Mouse (Mus musculus) hindbrain, embryonic 15.5 days (tissue): ENCODE measurements around the gene Ptprd. TPM values are rescaled to one million over a fixed set of nuclear protein-coding genes. Genes with fewer than 3 reads are reported as not detected.
A peak's percentile ranks its signal among the peaks of the same experiment; 100 is the strongest.

Experiments used
- ATAC-seq: fragments of 200-750 bp; cut with Nextera tagmentation; 2 replicates; pipeline ENCODE4 v1.8.0; 2017; ENCODE audit warnings: low read depth, moderate number of reproducible peaks, moderate TSS enrichment; ENCODE audit not compliant: low FRiP score
- H3K27ac ChIP-seq: fragments of 300-500 bp; sonication (generic); replicated peaks from 2 replicates; pipeline ENCODE4 v1.5.1; 2015; ENCODE audit warnings: mild to moderate bottlenecking, inconsistent platforms
- H3K27me3 ChIP-seq: fragments of 300-500 bp; sonication (generic); 2 replicates; pipeline ENCODE4 v1.6.1; 2015; ENCODE audit warnings: control low read depth, inconsistent platforms
- H3K36me3 ChIP-seq: fragments of 300-500 bp; sonication (generic); 2 replicates; pipeline ENCODE4 v1.6.1; 2015; ENCODE audit warnings: control low read depth, inconsistent platforms
- H3K4me1 ChIP-seq: fragments of 300-500 bp; sonication (generic); replicated peaks from 2 replicates; pipeline ENCODE4 v1.6.1; 2015; ENCODE audit warnings: control low read depth, inconsistent platforms
- H3K4me2 ChIP-seq: fragments of 300-500 bp; sonication (generic); 2 replicates; pipeline ENCODE4 v1.6.1; 2015; ENCODE audit warnings: moderate library complexity, mild to moderate bottlenecking, inconsistent platforms
- H3K4me3 ChIP-seq: fragments of 300-500 bp; sonication (generic); 2 replicates; pipeline ENCODE4 v1.5.1; 2015; ENCODE audit warnings: mild to moderate bottlenecking, inconsistent platforms
- H3K9ac ChIP-seq: fragments of 300-500 bp; sonication (generic); 2 replicates; pipeline ENCODE4 v1.6.1; 2015; ENCODE audit warnings: inconsistent platforms
- H3K9me3 ChIP-seq: fragments of 300-500 bp; sonication (generic); 2 replicates; pipeline ENCODE4 v1.6.1; 2016; ENCODE audit warnings: control low read depth, inconsistent platforms
- WGBS: fragments of 180-500 bp; shearing (Covaris S2); methylation state at CpG from one replicate; pipeline ENCODE4 v1.1.7; 2015; 5-methylcytosine and 5-hydroxymethylcytosine counted together
- microRNA-seq: library from miRNA; unstranded; fragments of <30 nt; microRNA quantifications from one replicate; pipeline ENCODE4, GENCODE M21; 2016
- polyA plus RNA-seq: library from polyadenylated mRNA; unstranded; fragments of >200 nt; fragmentation: Nextera tagmentation; extraction: Ambion mirVana; gene quantifications from 2 replicates; pipeline ENCODE4 v1.2.1, GENCODE M21; 2015

Ptprd gene
- polyA plus RNA-seq, 1 experiment from 2014 or later = 78.2 TPM

DNA sequence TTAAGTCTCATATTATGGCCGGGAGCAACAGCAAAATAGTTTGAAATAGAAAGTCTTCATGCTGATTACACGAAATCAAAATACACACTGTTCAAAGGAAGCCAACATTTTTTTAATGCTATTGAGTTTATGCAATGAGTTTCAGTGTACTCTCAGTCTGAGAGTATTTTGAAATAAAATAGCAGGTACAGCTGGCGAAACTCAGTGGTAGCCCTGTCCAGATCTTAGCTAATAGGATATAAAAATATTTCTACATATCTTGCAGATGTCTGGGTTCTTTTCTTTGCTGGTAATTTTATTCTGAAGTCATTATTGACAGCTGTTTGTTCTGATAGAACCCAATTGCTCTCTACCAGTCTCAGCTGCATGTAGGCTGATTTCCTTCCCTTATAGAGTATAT lies 2246.0 kb downstream of the Ptprd start:
- no peaks in the 10 kb centered on the region for H3K36me3 ChIP-seq
- H3K27ac ChIP-seq = no peak overlapping the region
- H3K27me3 ChIP-seq = no peaks in the 10 kb centered on the region
- no peak overlapping the region for H3K9ac ChIP-seq
- no peaks in the 10 kb centered on the region for H3K9me3 ChIP-seq
- H3K4me1 ChIP-seq = no peaks in the 10 kb centered on the region
- H3K4me2 ChIP-seq = no peak overlapping the region
- no peak overlapping the region for H3K4me3 ChIP-seq
- WGBS = 86% methylated on average over 3 of the region's 3 CpGs
- ATAC-seq = no peak

DNA sequence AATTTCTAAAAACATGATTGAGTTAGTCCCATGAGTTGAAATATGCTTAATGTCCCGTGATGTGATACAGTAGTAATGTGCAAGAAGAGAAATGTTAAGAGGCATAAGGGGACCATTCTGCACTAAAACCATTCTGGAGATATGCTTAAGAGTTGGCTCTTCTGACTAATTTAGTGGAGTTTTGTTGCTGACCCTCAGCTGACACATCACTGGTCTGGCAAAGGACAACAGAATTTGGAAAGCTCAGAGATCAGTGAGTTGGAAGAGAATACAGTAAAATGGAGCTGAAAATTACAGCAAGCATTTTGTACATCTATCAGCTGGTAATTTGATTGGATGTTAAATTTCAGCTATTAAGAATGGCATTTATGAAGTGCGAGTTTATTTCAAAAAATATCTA lies 2248.8 kb downstream of the Ptprd start:
- Histone ChIP-seq H3K36me3 (no peaks in the 10 kb centered on the region), H3K4me2 (no peak overlapping the region), H3K27ac (no peak overlapping the region), H3K4me1 (no peaks in the 10 kb centered on the region), H3K27me3 (no peaks in the 10 kb centered on the region), H3K4me3 (no peak overlapping the region), H3K9ac (no peak overlapping the region), H3K9me3 (no peaks in the 10 kb centered on the region)
- 85% methylated on average over 2 of the region's 2 CpGs for WGBS
- ATAC-seq = no peak

DNA sequence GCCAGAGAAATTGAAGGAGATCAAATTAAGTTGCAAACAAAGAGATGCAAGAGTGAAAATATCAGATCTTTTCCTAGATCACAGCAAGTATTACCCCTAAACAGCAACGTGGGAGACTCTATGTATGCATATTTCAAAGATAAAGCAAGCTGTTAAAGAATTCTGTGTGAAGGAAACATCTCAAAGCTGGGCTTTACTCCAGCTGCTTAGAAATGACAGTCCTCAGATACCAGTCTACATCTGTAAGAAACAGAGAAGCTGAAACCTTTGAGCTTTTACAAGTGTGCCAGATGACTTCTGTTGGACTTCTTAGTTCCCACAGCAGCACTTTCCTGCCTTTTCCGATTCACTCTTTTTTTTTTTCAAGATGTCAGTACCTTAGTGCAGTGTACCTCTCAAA lies 2249.9 kb downstream of the Ptprd start:
- H3K4me1 ChIP-seq = no peaks in the 10 kb centered on the region
- no peak overlapping the region for H3K4me3 ChIP-seq
- no peak for ATAC-seq
- H3K9me3 ChIP-seq = no peaks in the 10 kb centered on the region
- no peak overlapping the region for H3K9ac ChIP-seq
- 75% methylated on average over 2 of the region's 2 CpGs for WGBS
- H3K4me2 ChIP-seq = no peak overlapping the region
- no peak overlapping the region for H3K27ac ChIP-seq
- H3K36me3 ChIP-seq = no peaks in the 10 kb centered on the region
- no peaks in the 10 kb centered on the region for H3K27me3 ChIP-seq

DNA sequence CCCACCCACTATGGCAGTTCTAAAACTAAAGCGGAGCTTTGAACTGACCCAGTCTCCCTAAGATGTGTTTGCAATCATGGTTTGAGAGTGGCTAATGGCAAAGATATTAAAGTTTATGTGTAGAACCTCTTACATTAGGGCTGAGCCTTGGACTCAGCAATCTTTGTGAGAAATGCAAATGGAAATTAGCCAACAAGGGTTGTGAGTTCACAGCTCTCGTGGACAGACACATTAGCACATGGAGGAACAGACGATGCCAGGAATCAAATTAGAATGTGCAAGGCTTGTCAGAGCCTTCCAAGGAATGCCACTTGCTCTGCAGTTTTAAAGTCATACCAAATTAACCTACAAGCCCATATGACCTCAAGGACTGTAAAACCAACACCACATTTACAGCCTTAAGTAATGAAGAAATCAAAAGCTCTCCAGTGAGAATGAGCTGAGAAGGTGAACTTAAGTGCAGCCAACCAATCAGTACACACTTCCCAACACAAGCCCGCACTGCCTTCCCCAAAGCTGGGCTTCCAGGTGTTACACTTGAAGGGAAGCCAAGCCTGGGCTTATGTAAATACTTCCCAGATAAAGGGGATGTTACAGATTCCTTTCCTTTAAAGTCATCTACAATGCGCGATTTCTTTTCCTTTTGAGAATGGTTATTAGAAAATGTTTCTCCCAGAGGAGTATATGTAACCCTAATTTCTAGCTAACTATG lies 2258.3 kb downstream of the Ptprd start:
- no peak for ATAC-seq
- no peaks in the 10 kb centered on the region for H3K9me3 ChIP-seq
- 82% methylated on average over 6 of the region's 6 CpGs for WGBS
- no peaks in the 10 kb centered on the region for H3K27me3 ChIP-seq
- no peak overlapping the region for H3K9ac ChIP-seq
- no peaks in the 10 kb centered on the region for H3K4me1 ChIP-seq
- H3K27ac ChIP-seq = no peak overlapping the region
- H3K4me2 ChIP-seq = no peak overlapping the region
- peaks cover 11% of the 10 kb centered on the region; the same call in 1 of the 2 replicates for H3K36me3 ChIP-seq
- H3K4me3 ChIP-seq = no peak overlapping the region

DNA sequence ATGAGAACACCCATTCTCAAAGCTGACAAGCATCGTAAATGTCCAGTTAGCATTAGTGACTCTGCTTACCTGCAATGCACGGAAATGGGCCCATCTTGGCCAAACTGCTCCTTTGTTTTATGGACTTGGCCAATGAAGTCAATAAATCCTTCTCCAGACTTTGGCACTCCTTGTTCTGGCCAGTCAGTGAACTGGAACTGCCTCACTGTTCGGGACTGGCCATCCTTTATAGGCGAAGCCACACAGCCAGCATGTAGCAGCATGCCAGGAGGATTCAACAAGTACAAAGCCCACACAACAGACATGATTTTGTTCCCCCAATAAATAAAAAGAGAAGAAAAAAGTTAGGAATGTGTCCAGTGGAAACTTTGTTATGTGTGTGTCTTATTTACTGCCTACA lies 2261.2 kb downstream of the Ptprd start:
- Histone ChIP-seq H3K4me1 (no peaks in the 10 kb centered on the region), H3K4me2 (no peak overlapping the region), H3K27ac (no peak overlapping the region), H3K9ac (no peak overlapping the region), H3K9me3 (no peaks in the 10 kb centered on the region), H3K27me3 (no peaks in the 10 kb centered on the region), H3K36me3 (peaks cover 11% of the 10 kb centered on the region), H3K4me3 (no peak overlapping the region)
- 64% methylated on average over 4 of the region's 4 CpGs for WGBS
- no peak for ATAC-seq

DNA sequence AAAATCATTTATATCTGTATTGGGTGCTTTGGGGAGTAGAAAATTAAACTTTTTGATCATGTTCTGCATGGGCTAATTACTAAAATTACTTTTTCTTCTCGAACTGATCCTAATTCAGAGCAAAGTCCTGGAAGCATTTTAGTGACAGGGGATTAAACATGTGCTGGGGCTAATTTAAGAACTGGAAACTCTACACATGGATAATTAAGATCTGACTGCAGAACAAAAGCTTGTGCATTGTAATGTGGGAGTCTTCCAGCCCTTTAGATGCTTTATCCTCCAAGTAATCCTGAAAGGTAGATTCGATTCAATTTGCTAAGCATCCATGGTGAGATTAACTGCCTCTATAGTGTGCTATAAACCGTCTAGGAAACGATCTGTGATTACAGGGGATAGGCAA lies 2316.9 kb downstream of the Ptprd start:
- ATAC-seq = no peak
- Histone ChIP-seq H3K9me3 (no peaks in the 10 kb centered on the region), H3K27ac (peak overlapping the region; percentile 27; the same call in 1 of the 2 replicates), H3K36me3 (no peaks in the 10 kb centered on the region), H3K4me1 (no peaks in the 10 kb centered on the region), H3K4me2 (no peak overlapping the region), H3K9ac (no peak overlapping the region), H3K4me3 (no peak overlapping the region), H3K27me3 (no peaks in the 10 kb centered on the region)
- WGBS = 50% methylated on average over 4 of the region's 4 CpGs

Small RNA genes lying within 50 kb of the gene (microRNA-seq; reads per million reads assigned to microRNA genes)
- not detected for gene Gm23159
